14 mouse cellular contexts compared by ENCODE assay signal in genomic region chr15:30451921-30452320, GRCm38 (mm10).
DNase-seq lines count a peak whose midpoint lies in the region; ATAC-seq and TF ChIP-seq lines count a peak whose summit lies in the region.
"Had no signal": no experiment of that assay in that cellular context is flagged by ENCODE, and none has a peak within 500 bp of the region (broad histone marks: within the 10 kb centered on the region; RNA-seq: fewer than 3 reads in every experiment).

No protein-coding gene starts in this region.

- peak; percentile 21 for DNase-seq in embryo, embryonic 10 days (ENCODE audit: low spot score)
- DNase-seq in embryo, embryonic 9.5 days (ENCODE audit: extremely low spot score), result no peak
- DNase-seq in brain, embryonic 14.5 days (ENCODE audit: low read depth), result peak; percentile 62
- DNase-seq in ovary, adult 18-20 months (ENCODE audit: low spot score), result no peak
- DNase-seq in lung, postnatal 25 days (ENCODE audit: low spot score), result no peak
- DNase-seq: cerebellum, adult 9-10 months; heart, adult 11 months; kidney, adult 11 months; kidney, postnatal 4 days; liver had no signal

- TF ChIP-seq CTCF in brain, embryonic 14.5 days (IDR thresholded peaks at IDR 0.05; ENCODE audit: borderline replicate concordance, extremely low read depth, insufficient read depth, insufficient read length), result no peak

- peaks cover 11% of the 10 kb centered on the region for H3K4me1 ChIP-seq in hindbrain, embryonic 13.5 days (replicated peaks)
- H3K4me1 ChIP-seq in midbrain, embryonic 16.5 days (ENCODE audit: control insufficient read depth, insufficient read depth, low read length), result peaks cover 12% of the 10 kb centered on the region

- H3K27me3 ChIP-seq in hindbrain, embryonic 13.5 days, result no peaks in the 10 kb centered on the region
- no peaks in the 10 kb centered on the region for H3K27me3 ChIP-seq in midbrain, embryonic 16.5 days (ENCODE audit: control insufficient read depth, insufficient read depth, low read depth, low read length)
- H3K27me3 ChIP-seq: embryonic facial prominence, embryonic 13.5 days had no signal

- H3K36me3 ChIP-seq in hindbrain, embryonic 13.5 days, result no peaks in the 10 kb centered on the region
- no peaks in the 10 kb centered on the region for H3K36me3 ChIP-seq in midbrain, embryonic 16.5 days (ENCODE audit: control insufficient read depth, insufficient read depth, low read length)
- H3K36me3 ChIP-seq: embryonic facial prominence, embryonic 13.5 days had no signal

- no peak overlapping the region for H3K4me3 ChIP-seq in hindbrain, embryonic 13.5 days
- H3K4me3 ChIP-seq in midbrain, embryonic 16.5 days (ENCODE audit: low read depth, low read length), result no peak overlapping the region
- H3K4me3 ChIP-seq: embryonic facial prominence, embryonic 13.5 days had no signal

- no peak overlapping the region for H3K9ac ChIP-seq in hindbrain, embryonic 13.5 days
- peak overlapping the region; percentile 6; the same call in 1 of the 2 replicates for H3K9ac ChIP-seq in midbrain, embryonic 16.5 days (ENCODE audit: low read depth, low read length)
- H3K9ac ChIP-seq: embryonic facial prominence, embryonic 13.5 days had no signal

- H3K4me2 ChIP-seq in hindbrain, embryonic 13.5 days, result no peak overlapping the region
- peak overlapping the region; percentile 28; the same call in 1 of the 2 replicates for H3K4me2 ChIP-seq in midbrain, embryonic 16.5 days (ENCODE audit: low read length)
- H3K4me2 ChIP-seq: embryonic facial prominence, embryonic 13.5 days had no signal

- 43% methylated on average over 5 of the region's 5 CpGs for WGBS in hindbrain, embryonic 13.5 days
- WGBS in midbrain, embryonic 16.5 days, result 16% methylated on average over 5 of the region's 5 CpGs

- ATAC-seq in hindbrain, embryonic 13.5 days (ENCODE audit: low FRiP score), result no peak
- peak; percentile 75 for ATAC-seq in midbrain, embryonic 16.5 days
- no peak for ATAC-seq in inflammation-experienced regulatory T-cells, adult 6 months

- no peak for TF ChIP-seq POLR2A in brain, embryonic 14.5 days (IDR thresholded peaks at IDR 0.05; ENCODE audit: borderline replicate concordance, extremely low read depth, insufficient read depth, insufficient read length, poor library complexity, severe bottlenecking)

- H3K27ac ChIP-seq in hindbrain, embryonic 13.5 days, result peak overlapping the region; percentile 13; the same call in 1 of the 2 replicates
- H3K27ac ChIP-seq in midbrain, embryonic 16.5 days (ENCODE audit: low read length), result peak overlapping the region; percentile 50; the same call in 1 of the 2 replicates
- H3K27ac ChIP-seq: embryonic facial prominence, embryonic 13.5 days had no signal

- H3K9me3 ChIP-seq in hindbrain, embryonic 13.5 days, result no peaks in the 10 kb centered on the region
- no peaks in the 10 kb centered on the region for H3K9me3 ChIP-seq in midbrain, embryonic 16.5 days (replicated peaks; ENCODE audit: control insufficient read depth, low read length, poor library complexity, severe bottlenecking)
- H3K9me3 ChIP-seq: embryonic facial prominence, embryonic 13.5 days had no signal

Comparison
In these comparisons a context has a peak if more than half of its experiments do, and no peak if none do; other contexts are left out.
1. DNase-seq: peak in embryo, embryonic 10 days (single experiment) and brain, embryonic 14.5 days (single experiment); none in embryo, embryonic 9.5 days (single experiment), ovary, adult 18-20 months (single experiment) and lung, postnatal 25 days (single experiment).